Mouse (Mus musculus) brain, embryonic 14.5 days (tissue): Measurements from ENCODE around the gene Erg.

Source experiments
- CTCF ChIP-seq: fragments of 200-500 bp; IDR thresholded peaks from 2 replicates; pipeline ENCODE4 v1.5.1; 2012; ENCODE audit warnings: inconsistent platforms, mild to moderate bottlenecking, moderate library complexity, borderline replicate concordance; ENCODE audit not compliant: insufficient read depth, insufficient read length; ENCODE audit errors: extremely low read depth
- POLR2A ChIP-seq: fragments of 200-500 bp; IDR thresholded peaks from 2 replicates; pipeline ENCODE4 v1.6.1; 2012; ENCODE audit warnings: mild to moderate bottlenecking, inconsistent platforms, borderline replicate concordance; ENCODE audit not compliant: poor library complexity, insufficient read depth, insufficient read length, severe bottlenecking; ENCODE audit errors: extremely low read depth

GRCm38 (mm10) chr16:95365214-95365613 is 221.2 kb downstream of the Erg start:
- TF ChIP-seq CTCF (no peak), POLR2A (no peak)
